ENCODE assay signal across 27 mouse cellular contexts in the genomic region with DNA sequence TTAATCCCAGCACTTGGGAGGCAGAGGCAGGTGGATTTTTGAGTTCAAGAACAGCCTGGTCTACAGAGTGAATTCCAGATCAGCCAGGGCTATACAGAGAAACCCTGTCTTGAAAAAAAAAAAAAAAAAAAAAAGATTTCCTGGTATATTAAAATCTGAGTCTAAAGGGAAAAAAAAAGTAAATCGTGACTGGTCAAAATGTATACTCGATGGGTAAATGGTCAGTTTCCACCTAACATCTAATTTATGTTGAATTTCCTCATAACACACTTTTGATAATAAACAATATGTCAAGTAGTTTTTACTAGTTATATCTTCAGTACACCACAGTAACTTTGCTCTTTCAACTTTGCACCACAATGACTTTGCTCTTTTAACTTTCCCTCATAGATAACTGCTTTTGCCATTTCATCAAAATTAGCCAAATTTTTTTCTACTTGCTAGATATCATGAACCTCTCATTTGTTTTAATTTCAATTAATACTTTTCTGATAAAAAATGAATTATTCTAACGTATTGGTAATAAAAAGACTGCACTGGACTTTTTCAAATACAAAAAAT.
"Had no signal": no experiment of that assay in that cellular context is flagged by ENCODE, and none has a peak within 500 bp of the region (broad histone marks: within the 10 kb centered on the region; RNA-seq: fewer than 3 reads in every experiment).

No protein-coding gene starts in this region.

- ATAC-seq: hindbrain, postnatal 0 days; intestine, embryonic 16.5 days; liver, embryonic 12.5 days had no signal

- H3K9ac ChIP-seq: heart, embryonic 12.5 days; hindbrain, embryonic 12.5 days; hindbrain, embryonic 15.5 days; kidney, embryonic 15.5 days; limb, embryonic 13.5 days; limb, embryonic 15.5 days; liver, embryonic 12.5 days; liver, embryonic 14.5 days had no signal

- H3K27me3 ChIP-seq: heart, embryonic 12.5 days; hindbrain, embryonic 12.5 days; hindbrain, embryonic 15.5 days; kidney, embryonic 15.5 days; limb, embryonic 13.5 days; limb, embryonic 15.5 days; liver, embryonic 12.5 days had no signal

- DNase-seq: gastrocnemius, adult 2 months; gastrocnemius, postnatal 10 days; gastrocnemius, postnatal 25 days; heart, adult 18-20 months; heart, postnatal 10 days; heart, postnatal 4 days; kidney, adult 11 months; kidney, adult 2 months; kidney, adult 9 months; kidney, postnatal 14 days; kidney, postnatal 36 days; layer of hippocampus, adult 9-11 months; layer of hippocampus, postnatal 36 days; left cerebral cortex, postnatal 4 days had no signal

- H3K4me3 ChIP-seq: gastrocnemius, adult 2 months; heart, embryonic 10.5 days; heart, embryonic 12.5 days; hindbrain, embryonic 10.5 days; hindbrain, embryonic 12.5 days; hindbrain, embryonic 15.5 days; kidney, embryonic 15.5 days; limb, embryonic 13.5 days; limb, embryonic 15.5 days; liver, embryonic 12.5 days had no signal

- H3K4me1 ChIP-seq: heart, embryonic 10.5 days; heart, embryonic 12.5 days; hindbrain, embryonic 10.5 days; hindbrain, embryonic 12.5 days; hindbrain, embryonic 15.5 days; kidney, embryonic 15.5 days; limb, embryonic 13.5 days; limb, embryonic 15.5 days; liver, embryonic 12.5 days had no signal

- H3K27ac ChIP-seq: gastrocnemius, adult 2 months; heart, embryonic 10.5 days; hindbrain, embryonic 10.5 days; hindbrain, embryonic 12.5 days; hindbrain, embryonic 15.5 days; hindbrain, postnatal 0 days; kidney, embryonic 15.5 days; kidney, postnatal 0 days; limb, embryonic 13.5 days; limb, embryonic 15.5 days; liver, embryonic 12.5 days; liver, embryonic 14.5 days had no signal

- H3K4me2 ChIP-seq: heart, embryonic 12.5 days; hindbrain, embryonic 12.5 days; hindbrain, embryonic 15.5 days; kidney, embryonic 15.5 days; limb, embryonic 13.5 days; limb, embryonic 15.5 days; liver, embryonic 12.5 days had no signal

- H3K9me3 ChIP-seq: heart, embryonic 10.5 days; heart, embryonic 12.5 days; hindbrain, embryonic 10.5 days; hindbrain, embryonic 12.5 days; hindbrain, embryonic 15.5 days; kidney, embryonic 15.5 days; limb, embryonic 13.5 days; limb, embryonic 15.5 days; liver, embryonic 12.5 days had no signal

- H3K36me3 ChIP-seq: heart, embryonic 10.5 days; heart, embryonic 12.5 days; hindbrain, embryonic 10.5 days; hindbrain, embryonic 12.5 days; hindbrain, embryonic 15.5 days; kidney, embryonic 15.5 days; limb, embryonic 13.5 days; limb, embryonic 15.5 days; liver, embryonic 12.5 days had no signal
